Mouse (Mus musculus) cerebellum, postnatal 10 days (tissue): ENCODE data around the gene Igf1r.

Source experiments
- DNase-seq, 2 experiments: peaks; one replicate each; pipeline ENCODE4 v3.0.0; 2021; ENCODE audit warnings: mixed read lengths in 2 of 2

Igf1r gene

DNA sequence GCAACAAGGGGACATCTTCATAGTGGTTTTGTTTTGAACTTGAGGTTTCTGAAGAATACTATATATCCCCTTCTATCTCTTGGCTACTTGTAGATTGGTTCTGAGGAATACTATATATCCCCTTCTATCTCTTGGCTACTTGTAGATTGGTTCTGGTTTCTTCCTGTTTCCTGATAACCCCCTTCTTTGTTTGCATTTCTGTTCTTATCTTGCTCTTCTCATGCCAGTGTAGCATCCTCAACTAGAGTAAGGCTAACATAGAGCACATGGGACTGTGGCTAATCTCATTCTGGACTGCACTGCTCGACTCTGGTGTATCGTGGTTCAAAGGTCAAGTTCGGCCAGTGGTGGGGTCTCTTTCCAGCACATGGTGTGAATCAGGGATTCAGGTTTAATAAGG lies 58.2 kb downstream of the Igf1r start:
- no peak for DNase-seq

- DNase-seq: no peak
Measured at GRCm38 (mm10) chr7:68011385-68012122, 58.9 kb downstream of the Igf1r start.

DNA sequence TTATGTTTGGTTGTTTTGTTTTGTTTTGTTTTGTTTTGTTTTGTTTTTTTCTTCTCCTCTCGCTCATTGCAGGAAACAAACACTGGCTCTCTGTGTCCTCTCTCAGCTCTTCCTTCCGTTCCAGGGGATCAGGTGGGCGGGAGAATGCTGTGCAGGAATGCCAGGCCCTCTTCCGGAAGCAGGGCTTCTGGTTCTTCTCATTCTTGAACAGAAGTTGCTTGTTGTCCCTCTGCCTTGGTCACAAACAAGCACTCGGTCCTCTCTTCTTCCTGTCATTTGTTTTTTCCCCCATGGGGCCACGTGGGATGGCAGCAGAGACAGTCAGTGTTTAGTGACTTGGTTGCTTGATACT lies 59.5 kb downstream of the Igf1r start:
- no peak for DNase-seq

DNA sequence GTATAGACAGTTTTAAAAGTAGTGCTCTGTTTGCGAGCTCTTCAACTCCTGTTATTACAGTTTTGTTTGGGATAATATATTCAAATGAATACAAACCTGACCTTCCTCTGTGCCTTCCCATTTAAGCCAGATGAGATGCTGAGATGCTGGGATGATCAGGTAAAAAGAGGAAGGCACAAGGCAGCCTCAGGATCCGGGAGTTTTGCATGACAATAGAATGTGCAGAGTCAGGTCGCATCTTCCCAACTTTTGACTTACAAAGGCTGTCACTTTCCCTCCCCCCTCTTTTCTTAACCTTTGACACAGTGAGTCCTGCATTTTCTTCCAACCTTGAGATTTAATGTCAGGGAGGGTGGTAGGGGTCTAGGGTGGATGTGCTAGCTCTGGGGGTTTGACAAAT lies 61.9 kb downstream of the Igf1r start:
- no peak for DNase-seq

- no peak for DNase-seq
Measured at GRCm38 (mm10) chr7:68015404-68015803, 62.8 kb downstream of the Igf1r start.

GRCm38 (mm10) chr7:68018038-68018437 lies 65.4 kb downstream of the Igf1r start:
- no peak for DNase-seq

DNA sequence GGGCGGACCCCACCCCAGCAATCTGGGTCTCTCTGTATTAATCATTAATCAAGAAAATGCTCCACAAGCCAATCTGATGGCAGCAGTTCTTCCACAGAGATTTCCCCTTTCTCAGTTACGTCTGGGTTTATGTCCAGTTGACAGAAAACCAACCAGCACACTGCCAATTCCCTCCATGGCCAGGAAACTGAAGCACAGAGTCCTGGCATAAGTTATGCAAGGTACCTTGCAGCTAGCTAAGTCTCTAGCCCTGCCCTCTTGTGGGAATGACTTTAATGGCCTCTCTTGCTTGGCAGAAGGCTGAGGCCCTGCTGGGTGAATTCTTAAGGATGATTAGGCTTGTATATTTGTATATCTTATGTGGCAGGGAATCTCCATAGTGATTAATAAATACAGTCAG lies 67.9 kb downstream of the Igf1r start:
- peak; percentile 27 to 36 for DNase-seq

DNA sequence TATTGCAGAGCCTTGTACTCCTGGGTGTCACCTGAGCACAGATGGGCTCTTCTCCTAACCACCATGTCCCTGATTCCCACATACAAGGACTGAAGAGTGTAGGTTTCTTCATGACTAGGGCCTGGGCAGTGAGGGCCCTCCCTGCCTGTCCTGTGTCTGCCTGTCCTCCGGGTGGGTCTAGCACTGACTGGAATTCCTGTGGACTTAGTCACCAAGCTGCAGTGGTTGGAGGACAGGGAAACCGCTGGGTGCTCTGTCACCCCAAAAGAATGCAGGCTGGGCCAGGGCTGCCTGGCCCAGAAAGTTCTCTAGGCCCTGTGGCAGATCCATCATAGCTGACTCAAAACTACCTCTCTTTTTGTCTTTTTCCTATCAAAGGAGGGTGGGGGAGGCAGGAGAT lies 69.1 kb downstream of the Igf1r start:
- DNase-seq: no peak

DNA sequence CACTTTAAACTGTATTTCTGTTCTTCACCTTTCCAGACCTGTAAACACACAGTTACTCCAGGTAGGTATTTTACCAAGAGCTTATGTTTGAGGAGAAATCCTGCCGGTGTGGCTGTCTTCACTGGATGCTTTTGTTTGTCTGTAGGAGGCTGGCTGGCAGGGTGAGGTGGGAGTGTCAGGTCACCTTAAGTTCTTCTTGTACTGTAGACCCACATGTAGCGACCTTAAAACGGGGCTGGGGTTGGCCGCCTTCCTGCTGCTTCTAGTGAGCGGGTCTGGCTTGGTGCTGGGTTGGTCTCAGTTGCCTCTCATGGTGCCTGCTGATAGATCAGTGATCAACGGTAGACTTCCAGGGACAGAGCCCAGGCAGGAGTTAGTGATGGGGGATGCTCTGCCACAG lies 69.6 kb downstream of the Igf1r start:
- DNase-seq: no peak

GRCm38 (mm10) chr7:68023882-68024281 lies 71.3 kb downstream of the Igf1r start:
- no peak for DNase-seq

DNA sequence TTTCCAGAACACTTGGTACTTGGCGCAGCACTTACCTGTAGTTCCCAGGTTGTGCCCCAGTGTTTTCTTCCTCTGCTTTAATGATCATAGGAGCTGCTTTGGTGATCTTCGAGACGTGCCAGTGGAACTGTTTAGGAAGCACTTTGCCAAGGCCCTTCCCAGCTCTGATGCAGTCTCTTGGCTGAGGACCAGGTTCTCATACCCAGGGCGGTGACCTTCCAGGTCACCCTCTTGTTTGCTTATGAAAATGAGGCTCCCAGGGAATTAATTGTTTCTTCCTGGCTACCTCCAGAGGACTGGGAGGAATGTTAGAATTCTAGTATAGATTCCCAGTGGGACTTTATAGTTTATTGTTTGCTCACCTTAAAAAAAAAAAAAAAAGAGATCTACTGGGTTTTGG lies 72.0 kb downstream of the Igf1r start:
- DNase-seq: peak; percentile 31 to 33

DNA sequence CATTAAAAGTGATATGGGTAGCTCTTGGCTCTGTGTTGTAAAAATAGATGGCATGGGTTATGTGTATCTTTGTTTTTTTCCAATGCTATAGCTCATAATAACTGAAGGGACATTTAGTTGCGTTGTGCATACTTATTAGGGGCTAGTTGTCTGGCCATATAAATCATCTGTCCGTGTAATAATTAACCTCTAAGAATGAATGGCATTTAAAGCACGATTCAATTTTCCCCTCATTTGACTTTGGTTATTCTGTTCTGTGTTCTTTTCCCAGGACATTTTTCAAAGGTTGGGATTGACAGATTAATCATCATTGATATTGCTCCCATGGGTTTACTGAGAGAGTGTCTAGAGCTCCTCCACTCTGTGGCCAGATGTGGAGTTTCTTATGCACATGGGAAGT lies 72.8 kb downstream of the Igf1r start:
- no peak for DNase-seq

DNA sequence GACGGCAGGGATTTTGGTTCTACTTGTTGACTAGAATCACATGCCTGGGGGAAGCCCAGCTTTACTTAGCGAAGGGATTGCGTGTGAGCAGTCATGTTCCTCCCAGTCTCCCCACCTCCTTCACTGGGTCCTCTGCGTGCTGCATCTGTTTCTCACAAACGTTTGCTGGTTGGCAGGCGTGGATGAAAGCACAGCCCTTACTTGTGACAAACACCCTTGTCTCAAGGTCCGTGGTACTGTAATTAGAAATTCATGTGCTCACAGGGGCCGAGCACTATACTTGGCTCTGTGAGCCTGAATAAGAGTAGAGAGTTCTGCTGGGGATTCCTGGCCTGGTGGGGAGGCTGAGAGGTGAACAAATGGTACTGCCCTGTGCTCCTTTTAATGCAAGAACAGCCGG lies 73.4 kb downstream of the Igf1r start:
- no peak for DNase-seq

DNA sequence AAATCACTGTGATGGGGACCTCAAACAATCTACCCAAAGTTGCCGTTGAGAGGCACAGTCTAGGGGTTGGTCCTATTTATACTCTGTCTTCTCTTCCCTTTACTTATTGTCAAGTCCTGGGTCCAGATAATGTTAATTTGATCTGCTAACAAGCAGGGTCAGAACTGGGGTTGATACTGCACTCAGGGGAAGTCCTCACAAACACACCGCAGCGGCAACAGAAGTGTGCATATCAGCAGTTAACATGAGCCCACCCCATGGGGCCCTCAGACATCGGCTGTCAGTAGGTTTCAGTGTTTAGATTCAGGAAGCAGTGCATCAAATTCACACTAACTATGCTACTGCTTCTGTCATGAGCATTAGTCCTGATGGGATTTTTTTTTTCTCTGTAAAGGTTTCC lies 75.5 kb downstream of the Igf1r start:
- no peak for DNase-seq

DNA sequence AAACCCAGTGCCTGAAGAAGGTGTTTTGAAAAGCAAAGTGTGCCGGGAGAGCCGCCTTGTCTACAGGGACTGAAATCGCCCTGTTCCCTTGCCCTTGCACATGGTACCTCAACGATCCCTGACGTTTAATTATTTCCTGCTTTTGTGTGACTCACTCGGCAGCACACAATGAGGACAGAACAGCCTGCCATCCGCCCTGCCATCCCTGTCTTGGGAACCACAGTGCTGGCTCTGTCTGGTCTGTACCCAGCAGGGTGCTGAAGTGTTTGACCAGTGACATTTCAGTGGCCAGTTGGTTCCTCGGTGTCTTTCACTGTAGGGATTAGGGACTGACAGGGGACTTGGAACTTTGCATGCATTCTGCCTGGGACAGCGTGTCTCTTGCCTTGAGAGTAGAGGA lies 78.2 kb downstream of the Igf1r start:
- peak; percentile 61 to 71 for DNase-seq

GRCm38 (mm10) chr7:68036527-68036926 lies 83.9 kb downstream of the Igf1r start:
- DNase-seq: no peak

GRCm38 (mm10) chr7:68038846-68039245 lies 86.2 kb downstream of the Igf1r start:
- no peak for DNase-seq

DNA sequence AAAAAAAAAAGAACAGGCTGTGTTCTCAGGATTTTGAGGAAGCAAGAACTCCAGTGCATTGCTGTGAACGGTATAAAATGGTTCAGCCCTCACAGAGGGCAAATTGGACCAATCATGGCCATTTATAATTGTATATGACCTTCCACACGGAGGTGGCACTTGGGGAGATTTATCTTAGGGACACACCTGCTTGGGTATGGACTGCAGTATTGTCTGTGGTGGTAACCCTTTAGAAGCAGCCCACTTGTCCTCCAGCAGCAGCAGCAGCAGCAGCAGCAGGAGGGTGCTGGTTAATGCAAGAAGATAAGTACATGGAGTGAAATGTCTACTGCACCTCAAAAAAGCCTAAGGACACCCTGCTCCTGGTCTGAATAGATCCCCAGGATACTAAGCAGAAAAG lies 86.9 kb downstream of the Igf1r start:
- no peak for DNase-seq

- DNase-seq: no peak
Measured at GRCm38 (mm10) chr7:68044621-68045020, 92.0 kb downstream of the Igf1r start.

DNA sequence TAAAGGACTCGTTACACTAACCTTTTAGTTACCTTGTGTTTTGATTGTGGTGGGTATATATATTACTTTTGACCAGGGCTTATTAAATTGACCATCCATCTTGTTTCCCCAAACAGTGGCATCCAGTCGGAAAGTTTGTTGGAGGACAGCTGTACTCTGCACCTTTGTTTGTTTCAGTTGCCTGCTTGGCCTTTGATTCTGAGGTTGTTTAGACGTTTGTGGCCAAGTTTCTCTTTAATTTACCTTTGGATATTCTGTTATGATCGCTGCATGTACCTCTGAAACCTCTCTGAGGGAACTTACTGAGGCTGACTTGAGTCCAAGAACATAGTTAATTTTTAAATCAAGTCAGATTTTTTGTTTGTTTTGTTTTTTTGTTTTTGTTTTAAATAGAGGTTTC lies 94.5 kb downstream of the Igf1r start:
- DNase-seq: no peak

GRCm38 (mm10) chr7:68048532-68048931 lies 95.9 kb downstream of the Igf1r start:
- no peak for DNase-seq

DNA sequence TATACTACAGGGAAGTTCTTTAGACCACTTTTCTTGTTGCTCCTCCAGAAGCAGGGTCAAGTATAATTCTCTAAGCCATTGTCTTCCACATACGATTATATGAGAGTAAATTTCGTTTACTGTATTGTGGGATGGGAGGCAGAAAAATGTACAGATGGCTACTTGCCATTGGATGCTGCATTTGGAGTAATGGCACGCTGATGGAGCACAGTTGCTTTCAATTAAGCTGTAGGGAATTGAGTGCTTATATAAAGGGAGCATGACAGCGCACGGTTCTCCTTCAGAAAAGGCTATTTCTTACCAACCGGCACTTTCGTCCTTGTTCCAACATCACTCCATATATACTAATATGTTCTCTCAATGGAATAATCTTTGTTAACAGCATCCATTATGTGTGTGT lies 96.4 kb downstream of the Igf1r start:
- DNase-seq: no peak

- no peak for DNase-seq
Measured at GRCm38 (mm10) chr7:68053002-68053624, 100.5 kb downstream of the Igf1r start.

GRCm38 (mm10) chr7:68054498-68054897 lies 101.9 kb downstream of the Igf1r start:
- no peak for DNase-seq

DNA sequence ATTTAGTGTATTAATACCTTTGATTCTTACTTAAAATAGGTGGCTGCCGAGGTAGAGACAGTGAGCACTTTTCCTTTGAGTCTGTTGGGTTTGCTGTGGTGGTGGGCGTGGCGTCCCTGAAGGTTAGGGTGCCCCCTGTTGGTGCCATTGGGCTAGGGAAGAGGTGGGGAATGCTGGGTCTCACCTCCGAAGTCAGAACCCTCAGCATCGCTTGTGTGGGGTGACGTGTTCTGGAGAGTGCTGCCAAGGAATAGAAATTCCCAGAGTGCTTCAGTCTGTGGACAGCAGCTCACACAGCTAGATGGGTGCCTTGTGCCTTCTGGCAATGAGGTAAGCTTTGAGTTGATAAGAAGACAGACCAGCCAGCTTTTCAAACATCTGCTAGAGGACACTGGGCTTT lies 102.3 kb downstream of the Igf1r start:
- peak in 1 of 2 experiments; percentile 30 for DNase-seq
